Mouse (Mus musculus) left cerebral cortex, postnatal 25 days (tissue): Measurements from ENCODE around the gene Pigr. TPM values are rescaled to one million over a fixed set of nuclear protein-coding genes. Genes with fewer than 3 reads are reported as not detected.

Experiments used
- DNase-seq, 2 experiments: peaks; one replicate each; pipeline ENCODE4 v3.0.0; 2022; ENCODE audit warnings: low spot score in 2 of 2, mixed read lengths in 1 of 2
- intact Hi-C: fragments of 180-260 bp; cut with DNase I; formaldehyde crosslinking; loops from one replicate; pipeline ENCODE4 v1.15.1; 2025
- total RNA-seq, 2 experiments: library from RNA; stranded (reverse); gene quantifications; 2 replicates each; pipeline ENCODE4 v1.2.3; 2021

Gene Pigr
- total RNA-seq, 2 experiments from 2014 or later = not detected

- DNase-seq = no peak
- intact Hi-C loops = no loop called here
These were observed 4.4 kb upstream of the Pigr start for GRCm38 (mm10) chr1:130821911-130822625.

GRCm38 (mm10) chr1:130828656-130829055 lies 2.2 kb downstream of the Pigr start:
- intact Hi-C loops = no loop called here
- no peak for DNase-seq

DNA sequence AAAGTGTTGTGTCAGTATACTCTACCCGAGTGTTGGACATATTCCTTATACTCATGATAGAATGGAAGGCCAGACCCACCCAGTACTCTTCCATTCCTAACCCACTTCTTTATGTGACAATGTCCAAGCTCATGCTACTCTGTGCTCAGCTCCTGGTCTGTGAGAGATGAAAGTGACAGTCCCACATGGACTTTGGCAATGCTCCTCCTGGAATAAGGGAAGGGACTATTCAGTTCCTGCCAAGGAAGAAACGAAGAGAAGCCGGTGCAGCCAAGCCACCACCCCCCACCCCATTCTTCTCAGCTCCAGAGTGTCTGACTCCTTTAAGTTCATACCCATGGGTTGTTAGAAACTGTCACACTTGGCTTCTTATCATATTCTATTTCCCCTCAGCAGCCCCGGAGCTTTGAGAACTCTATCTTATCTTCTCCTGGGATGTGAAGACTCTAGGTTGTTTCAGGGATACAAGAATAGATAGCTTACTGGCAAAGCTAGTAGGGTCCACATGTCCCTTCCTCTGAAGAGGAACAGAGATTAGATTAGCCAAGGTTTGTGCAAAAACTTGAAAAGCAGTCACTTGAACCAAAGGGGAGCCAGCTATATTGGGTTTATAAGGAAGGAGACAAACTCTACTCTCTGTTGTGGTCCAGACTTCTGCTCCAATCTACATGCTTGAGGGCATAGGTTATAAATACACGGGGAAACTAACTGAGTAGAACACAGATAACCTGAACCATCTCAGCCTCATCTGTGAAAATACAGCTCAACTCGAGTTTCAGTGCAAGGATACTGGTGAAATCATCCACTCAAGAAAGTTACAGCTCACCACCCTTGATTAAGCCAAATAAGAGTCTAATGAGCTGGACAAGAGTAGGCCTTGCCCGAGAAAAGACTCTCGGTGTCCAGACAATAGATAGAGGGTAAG lies 3.7 kb downstream of the Pigr start:
- intact Hi-C loops = no loop called here
- no peak for DNase-seq

- intact Hi-C loops = no loop called here
- no peak for DNase-seq
These were observed 6.0 kb downstream of the Pigr start for GRCm38 (mm10) chr1:130832230-130833149.

DNA sequence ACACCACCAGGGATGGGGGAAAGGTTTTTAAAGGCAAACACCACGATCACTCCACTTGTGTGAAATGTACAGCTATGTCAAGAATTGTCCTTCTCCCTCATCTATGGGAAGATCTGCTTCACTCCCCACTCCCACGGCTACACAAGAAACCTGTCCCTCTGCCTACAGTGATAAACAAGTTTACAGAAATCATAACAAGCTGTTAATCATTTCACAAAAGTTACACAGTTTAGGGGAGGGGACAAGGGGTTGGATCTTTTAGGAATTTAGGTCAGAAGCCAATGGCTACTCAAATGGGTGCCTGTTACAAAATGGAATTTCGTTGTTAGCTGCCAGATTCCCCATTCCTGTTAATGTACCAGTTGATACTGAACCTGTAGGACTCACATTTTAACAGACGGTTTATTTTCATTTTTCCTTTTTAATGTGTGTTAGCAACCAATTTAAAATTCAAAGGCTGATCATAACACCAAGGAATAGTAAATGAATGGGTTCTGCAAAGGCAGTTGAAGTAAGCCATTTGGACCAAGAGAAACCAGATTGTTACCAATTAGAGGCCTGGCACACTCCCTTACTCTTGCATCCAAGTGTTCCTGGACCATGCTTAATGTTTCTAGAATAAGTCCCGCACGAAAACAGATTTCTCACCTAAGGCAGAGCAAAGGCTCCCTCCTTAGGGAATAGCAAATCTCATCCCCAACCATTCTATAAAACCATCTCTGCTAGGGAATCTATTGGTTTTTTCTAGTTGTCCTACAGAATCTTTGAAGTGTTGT lies 8.9 kb downstream of the Pigr start:
- DNase-seq = peak in 1 of 2 experiments; percentile 49
- intact Hi-C loops = no loop called here

DNA sequence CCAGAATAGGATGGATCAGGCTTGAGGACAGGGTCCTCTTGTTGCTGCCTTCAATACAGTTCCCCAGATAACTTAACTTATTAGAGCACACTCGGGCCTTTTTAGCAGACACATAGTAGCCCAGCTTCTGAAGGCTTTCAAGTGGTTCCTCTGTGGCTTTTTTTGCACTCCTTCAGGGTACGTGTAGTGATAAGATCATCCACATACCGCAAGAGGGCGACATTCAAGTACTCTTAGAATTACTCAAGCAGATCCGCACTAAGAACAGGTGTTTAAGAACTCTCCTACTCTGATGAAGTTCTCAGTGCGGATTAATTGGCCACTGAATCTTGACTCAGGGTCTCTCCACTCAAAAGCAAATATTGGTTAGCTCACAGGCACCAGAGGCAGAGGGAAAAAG lies 11.8 kb downstream of the Pigr start:
- intact Hi-C loops = no loop called here
- peak in 1 of 2 experiments; percentile 24 for DNase-seq

DNA sequence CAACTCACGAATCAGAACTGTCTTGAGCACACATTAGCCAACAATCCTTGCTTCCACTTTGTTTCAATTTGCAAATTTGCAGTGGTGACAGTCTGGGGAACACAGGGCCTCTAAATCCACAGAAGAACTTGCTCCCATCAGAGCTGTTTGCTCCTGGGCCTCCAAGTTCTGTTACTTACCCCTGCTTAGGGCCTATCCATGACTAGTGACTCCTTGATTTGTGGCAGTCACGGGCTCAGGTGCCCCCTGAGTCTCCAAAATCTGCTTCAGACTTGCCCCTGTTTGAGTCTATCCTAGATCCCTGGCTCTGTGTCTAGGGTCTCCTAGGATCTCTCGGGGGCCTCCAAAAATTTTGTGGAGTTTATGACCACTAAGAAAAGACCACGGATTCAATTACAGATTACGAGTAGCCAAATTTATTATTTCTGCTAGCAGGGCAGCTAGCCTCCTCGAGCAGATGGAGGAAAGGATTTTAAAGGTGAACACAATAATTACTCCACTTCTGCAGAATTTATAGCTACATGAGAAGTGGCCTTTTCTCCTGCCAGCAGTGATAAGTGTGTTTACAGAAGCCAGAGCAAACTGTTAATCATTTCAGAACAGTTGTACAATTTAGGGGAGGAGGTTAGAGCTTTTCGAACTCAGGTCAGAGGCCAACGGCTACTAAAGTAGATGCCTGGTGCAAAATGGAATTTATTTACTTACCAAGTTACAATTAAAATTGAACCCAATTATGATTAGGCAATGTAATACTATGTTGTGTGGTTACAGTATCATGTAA lies 14.3 kb downstream of the Pigr start:
- intact Hi-C loops = no loop called here
- DNase-seq = no peak

DNA sequence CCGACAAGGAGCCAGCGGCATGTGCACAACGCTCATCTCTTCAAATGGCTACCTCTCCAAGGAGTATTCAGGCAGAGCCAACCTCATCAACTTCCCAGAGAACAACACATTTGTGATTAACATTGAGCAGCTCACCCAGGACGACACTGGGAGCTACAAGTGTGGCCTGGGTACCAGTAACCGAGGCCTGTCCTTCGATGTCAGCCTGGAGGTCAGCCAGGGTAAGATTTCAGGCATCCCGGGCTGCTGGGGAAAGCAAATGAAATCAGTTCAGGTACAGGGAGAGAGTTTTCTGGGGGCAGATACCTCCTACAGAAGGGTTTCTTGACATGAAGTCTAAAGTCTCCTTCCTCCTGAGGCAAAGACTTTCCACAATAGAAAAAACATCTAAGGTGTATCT lies 15.1 kb downstream of the Pigr start:
- no peak for DNase-seq
- intact Hi-C loops = no loop called here

- no peak for DNase-seq
- intact Hi-C loops = no loop called here
These were observed 18.0 kb downstream of the Pigr start for GRCm38 (mm10) chr1:130844516-130844915.

DNA sequence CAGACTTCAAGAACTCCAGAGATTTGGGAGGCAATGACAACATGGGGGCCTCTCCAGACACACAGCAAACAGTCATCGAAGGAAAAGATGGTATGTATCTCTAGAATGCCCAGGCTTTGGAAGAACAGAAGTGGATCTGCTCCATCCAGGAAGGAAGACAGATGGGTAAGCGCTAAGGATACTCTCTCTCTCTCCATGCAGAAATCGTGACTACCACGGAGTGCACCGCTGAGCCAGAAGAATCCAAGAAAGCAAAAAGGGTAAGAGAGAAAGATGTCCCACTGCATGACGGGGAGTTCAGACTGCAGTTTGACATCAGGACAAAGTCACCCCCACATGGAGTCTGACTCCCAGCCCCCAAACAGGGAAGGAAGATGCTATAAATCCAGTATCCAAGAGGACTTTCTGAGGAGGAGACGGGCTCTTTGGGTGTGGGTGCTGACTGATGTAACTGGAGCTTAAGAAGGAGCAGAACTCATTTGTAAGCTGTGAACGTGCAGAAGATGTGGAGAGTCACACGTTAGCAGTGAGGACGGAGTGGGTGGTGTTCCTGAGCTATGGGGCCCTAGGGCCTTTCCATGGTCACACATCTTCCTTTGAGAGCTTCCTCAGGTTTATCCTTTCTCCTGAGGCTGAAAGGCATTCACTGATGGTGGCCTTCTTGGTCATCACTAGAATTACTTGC lies 23.2 kb downstream of the Pigr start:
- intact Hi-C loops = no loop called here
- peak in 1 of 2 experiments; percentile 71 for DNase-seq

- intact Hi-C loops = no loop called here
These were observed 23.9 kb downstream of the Pigr start for GRCm38 (mm10) chr1:130850405-130850804.

DNA sequence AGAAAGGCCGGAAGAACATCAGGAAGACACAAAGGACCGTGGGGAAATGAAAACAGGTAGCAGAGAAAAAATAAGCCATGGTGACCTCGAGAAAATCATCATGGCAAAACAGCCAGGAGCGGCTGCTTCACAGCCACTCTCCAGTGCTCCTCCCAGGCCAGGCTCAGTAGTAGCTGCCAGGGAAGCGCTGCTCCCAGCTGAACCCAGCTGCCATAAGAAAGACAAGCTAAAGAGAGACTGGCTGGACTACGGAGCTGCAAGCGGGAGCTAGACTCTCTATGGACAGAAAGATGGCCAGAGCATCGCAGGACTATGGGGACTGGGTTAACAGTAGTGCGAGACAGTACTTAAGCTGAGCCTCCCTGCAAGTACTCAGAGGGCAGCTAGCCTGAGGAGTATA lies 28.3 kb downstream of the Pigr start:
- no peak for DNase-seq
- intact Hi-C loops = no loop called here

More at GRCm38 (mm10) chr1:130850405-130850804, 23.9 kb downstream of the Pigr start:
- peak in 1 of 2 experiments; percentile 53 for DNase-seq

DNA sequence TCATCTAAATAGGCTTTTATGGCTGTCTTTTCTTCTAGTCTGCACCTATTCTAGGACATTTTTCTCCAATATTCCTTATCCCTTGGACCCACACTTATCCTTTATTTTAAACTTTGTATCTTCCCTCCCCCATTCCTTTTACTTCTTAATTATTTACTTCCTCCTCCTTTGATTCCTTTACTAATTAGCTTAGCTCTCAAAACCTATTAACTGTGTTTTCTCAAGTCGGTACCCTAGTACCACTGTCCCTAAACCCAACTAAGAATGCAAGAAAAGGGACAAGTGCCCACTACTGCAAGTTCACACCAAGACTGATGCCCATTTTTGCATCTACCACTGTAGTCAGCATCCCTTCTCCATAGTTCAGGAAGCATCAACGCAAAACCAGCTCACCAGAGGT lies 29.2 kb downstream of the Pigr start:
- intact Hi-C loops = no loop called here
- no peak for DNase-seq

- intact Hi-C loops = no loop called here
- no peak for DNase-seq
These were observed 31.0 kb downstream of the Pigr start for GRCm38 (mm10) chr1:130857456-130857855.

- peak in 1 of 2 experiments; percentile 26 for DNase-seq
- intact Hi-C loops = no loop called here
These were observed 37.8 kb downstream of the Pigr start for GRCm38 (mm10) chr1:130864238-130864637.

DNA sequence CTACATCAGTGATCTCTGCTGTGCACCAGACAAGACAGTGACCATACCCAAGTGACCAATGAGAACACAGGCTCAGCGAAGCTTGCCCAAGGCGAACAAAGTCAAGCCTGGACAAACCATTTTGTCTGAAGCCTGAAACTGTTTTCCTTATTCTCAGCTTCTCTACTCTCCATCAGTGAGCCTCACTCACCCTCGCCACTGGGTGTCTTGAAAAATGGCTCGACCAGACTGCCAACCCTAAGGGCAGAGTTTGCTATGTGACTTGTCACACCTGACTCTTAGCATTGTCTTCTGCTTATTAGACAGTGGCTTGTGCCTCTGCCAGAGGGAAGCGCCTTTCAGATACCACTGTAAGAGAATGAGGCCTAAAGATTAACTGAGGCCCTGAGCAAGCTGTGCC lies 38.3 kb downstream of the Pigr start:
- intact Hi-C loops = no loop called here
- no peak for DNase-seq

- no peak for DNase-seq
- intact Hi-C loops = no loop called here
These were observed 39.2 kb downstream of the Pigr start, which contains the start of gene Fcmr for GRCm38 (mm10) chr1:130865541-130866221. Fcmr (plus strand) TSS chr1:130865669.
